Mouse (Mus musculus): Measurements from ENCODE around the gene Pheta1.

DNA sequence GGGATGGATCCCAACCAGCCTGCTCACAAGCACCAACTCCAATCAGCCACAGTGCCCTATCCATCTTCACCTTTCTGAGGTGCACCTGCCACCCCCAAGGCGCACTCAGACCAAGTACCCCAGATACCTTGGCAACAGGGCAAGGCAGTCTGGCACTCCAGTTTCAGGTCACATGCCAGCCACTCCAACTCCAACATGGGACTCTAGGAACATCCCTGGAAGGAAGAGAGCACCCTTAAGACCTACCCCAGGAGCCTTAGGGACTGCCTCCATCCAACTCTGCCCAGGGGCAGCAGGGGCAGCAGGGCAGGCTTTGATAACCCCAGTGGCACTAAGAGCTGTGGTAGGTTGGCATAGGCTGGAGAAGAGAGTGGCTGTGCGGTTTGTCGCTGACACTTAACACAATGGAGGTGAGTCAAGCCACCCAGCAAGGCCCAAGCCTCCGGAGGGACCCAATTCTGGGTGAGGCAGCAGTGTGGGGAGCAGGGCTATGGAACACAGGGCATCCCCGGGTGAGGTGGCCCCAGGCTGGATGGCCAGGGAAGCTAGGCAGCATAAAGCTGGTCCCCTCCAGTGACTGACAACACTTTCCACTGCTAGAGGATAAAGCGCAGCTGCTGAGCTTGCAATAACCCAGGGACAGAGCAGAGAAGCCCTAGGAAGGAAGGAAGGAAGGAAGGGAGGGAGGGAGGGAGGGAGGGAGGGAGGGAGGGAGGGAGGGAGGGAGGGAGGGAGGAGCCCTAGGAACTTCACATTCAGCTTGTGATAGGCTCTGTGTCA, 16.2 kb upstream of the Pheta1 start:
- TF ChIP-seq CTCF (IDR thresholded peaks at IDR 0.05) (no peak), EP300 (IDR thresholded peaks at IDR 0.05) (no peak)

Data from lung, postnatal 0 days (tissue).